24 mouse cellular contexts compared by ENCODE assay signal in genomic region chr10:111272905-111273304, GRCm38 (mm10). TPM values are rescaled to one million over a fixed set of nuclear protein-coding genes. Genes with fewer than 3 reads are reported as not detected.
DNase-seq lines count a peak whose midpoint lies in the region; ATAC-seq and TF ChIP-seq lines count a peak whose summit lies in the region.
"Had no signal": no experiment of that assay in that cellular context is flagged by ENCODE, and none has a peak within 500 bp of the region (broad histone marks: within the 10 kb centered on the region; RNA-seq: fewer than 3 reads in every experiment).

No protein-coding gene starts in this region.

- TF ChIP-seq CTCF in gastrocnemius, adult 2 months (IDR thresholded peaks at IDR 0.05) = no peak

- peak overlapping the region; percentile 46; the same call in 1 of the 2 replicates for H3K27ac ChIP-seq in gastrocnemius, adult 2 months
- 0 out of 2 replicates have a peak overlapping the region, but pooled peaks have one; percentile 39 for H3K27ac ChIP-seq in kidney, embryonic 15.5 days
- no peak overlapping the region; the same call in 1 of the 2 replicates for H3K27ac ChIP-seq in kidney, embryonic 14.5 days (ENCODE audit: low read depth, low read length)
- peak overlapping the region; percentile 16 to 75; a peak in 3 of 4 replicates for H3K27ac ChIP-seq in heart, embryonic 14.5 days (replicated peaks in 1 of 2; ENCODE audit: control insufficient read depth in 1 of 2, insufficient read depth in 1 of 2, low read depth in 2 of 2, low read length in 2 of 2)
- H3K27ac ChIP-seq: embryonic facial prominence, embryonic 15.5 days; hindbrain, embryonic 14.5 days; kidney, postnatal 0 days; layer of hippocampus, adult 2 months; limb, embryonic 15.5 days; liver, embryonic 15.5 days; neural tube, embryonic 13.5 days had no signal

- no peak overlapping the region for H3K4me3 ChIP-seq in gastrocnemius, adult 2 months
- no peak overlapping the region for H3K4me3 ChIP-seq in kidney, embryonic 15.5 days (replicated peaks)
- H3K4me3 ChIP-seq in kidney, embryonic 14.5 days (ENCODE audit: low read length) = no peak overlapping the region
- no peak overlapping the region for H3K4me3 ChIP-seq in heart, embryonic 14.5 days (ENCODE audit: control insufficient read depth in 1 of 2, insufficient read depth in 1 of 2, low read depth in 1 of 2, low read length in 2 of 2)
- H3K4me3 ChIP-seq: embryonic facial prominence, embryonic 15.5 days; layer of hippocampus, adult 2 months; limb, embryonic 15.5 days; liver, embryonic 15.5 days; megakaryocyte, embryonic 14.5 days; neural tube, embryonic 13.5 days had no signal

- peaks cover 8% of the 10 kb centered on the region; the same call in 1 of the 2 replicates for H3K4me1 ChIP-seq in kidney, embryonic 15.5 days
- 0 out of 2 replicates have a peak, but pooled peaks cover 4% of the 10 kb centered on the region for H3K4me1 ChIP-seq in kidney, embryonic 14.5 days (ENCODE audit: control insufficient read depth, insufficient read depth, low read length)
- H3K4me1 ChIP-seq in heart, embryonic 14.5 days (ENCODE audit: control insufficient read depth in 2 of 2, insufficient read depth in 2 of 2, low read length in 2 of 2) = peaks cover 9 to 23% of the 10 kb centered on the region in 2 experiments
- H3K4me1 ChIP-seq: embryonic facial prominence, embryonic 15.5 days; limb, embryonic 15.5 days; liver, embryonic 15.5 days had no signal

- no peak for ATAC-seq in kidney, embryonic 15.5 days (replicated peaks; ENCODE audit: low FRiP score)
- no peak for ATAC-seq in kidney, embryonic 14.5 days (ENCODE audit: low FRiP score, low TSS enrichment)
- 0 out of 2 replicates have a peak, but pooled peaks have one; percentile 29 for ATAC-seq in heart, embryonic 14.5 days (ENCODE audit: insufficient number of reproducible peaks, insufficient read depth, low FRiP score, low read depth)
- ATAC-seq: activated CD4-positive, CD25-positive, alpha-beta regulatory T cell, adult 4 months; CD4-positive, CD25-positive, alpha-beta regulatory T cell, adult 4 months; forebrain, embryonic 16.5 days had no signal

- no peak for DNase-seq in gastrocnemius, adult 2 months
- no peak for DNase-seq in gastrocnemius, postnatal 10 days
- DNase-seq in lung, postnatal 14 days = peak; percentile 16
- DNase-seq in layer of hippocampus, adult 9-11 months = no peak
- DNase-seq in cerebellum, adult 8-10 months = no peak
- DNase-seq: adrenal gland, postnatal 10 days; cerebellum, adult 11 months; cerebellum, postnatal 36 days; midbrain, embryonic 14.5 days; thymus, adult 18-20 months had no signal

- no peaks in the 10 kb centered on the region for H3K27me3 ChIP-seq in kidney, embryonic 15.5 days
- no peaks in the 10 kb centered on the region for H3K27me3 ChIP-seq in kidney, embryonic 14.5 days (ENCODE audit: control insufficient read depth, insufficient read depth, low read length)
- H3K27me3 ChIP-seq in heart, embryonic 14.5 days (ENCODE audit: control insufficient read depth, insufficient read depth, low read length) = no peaks in the 10 kb centered on the region
- H3K27me3 ChIP-seq: embryonic facial prominence, embryonic 15.5 days; limb, embryonic 15.5 days; liver, embryonic 15.5 days; megakaryocyte, embryonic 14.5 days; neural tube, embryonic 13.5 days had no signal

- 80% methylated on average over 11 of the region's 11 CpGs for WGBS in kidney, embryonic 15.5 days
- 80% methylated on average over 11 of the region's 11 CpGs for WGBS in kidney, embryonic 14.5 days
- 46% methylated on average over 11 of the region's 11 CpGs for WGBS in heart, embryonic 14.5 days

- intact Hi-C loops in gastrocnemius, adult 2 months (cut with DNase I) = no loop called here

- no peak overlapping the region for H3K9ac ChIP-seq in kidney, embryonic 15.5 days
- no peak overlapping the region for H3K9ac ChIP-seq in kidney, embryonic 14.5 days (ENCODE audit: low read depth, low read length)
- no peak overlapping the region for H3K9ac ChIP-seq in heart, embryonic 14.5 days (ENCODE audit: low read length)
- H3K9ac ChIP-seq: embryonic facial prominence, embryonic 15.5 days; hindbrain, embryonic 14.5 days; limb, embryonic 15.5 days; liver, embryonic 15.5 days; neural tube, embryonic 13.5 days had no signal

- H3K9me3 ChIP-seq in kidney, embryonic 15.5 days (replicated peaks) = no peaks in the 10 kb centered on the region
- no peaks in the 10 kb centered on the region for H3K9me3 ChIP-seq in kidney, embryonic 14.5 days (ENCODE audit: control insufficient read depth, low read length)
- H3K9me3 ChIP-seq in heart, embryonic 14.5 days (ENCODE audit: control insufficient read depth, low read length) = no peaks in the 10 kb centered on the region
- H3K9me3 ChIP-seq: embryonic facial prominence, embryonic 15.5 days; limb, embryonic 15.5 days; liver, embryonic 15.5 days; megakaryocyte, embryonic 14.5 days; neural tube, embryonic 13.5 days had no signal

- no peak overlapping the region for H3K4me2 ChIP-seq in kidney, embryonic 15.5 days
- H3K4me2 ChIP-seq in kidney, embryonic 14.5 days (replicated peaks; ENCODE audit: low read depth, low read length) = no peak overlapping the region
- H3K4me2 ChIP-seq in heart, embryonic 14.5 days (ENCODE audit: low read length) = 0 out of 2 replicates have a peak overlapping the region, but pooled peaks have one; percentile 7
- H3K4me2 ChIP-seq: embryonic facial prominence, embryonic 15.5 days; hindbrain, embryonic 14.5 days; limb, embryonic 15.5 days; liver, embryonic 15.5 days; neural tube, embryonic 13.5 days had no signal

- peaks cover 39% of the 10 kb centered on the region for H3K36me3 ChIP-seq in kidney, embryonic 15.5 days
- H3K36me3 ChIP-seq in kidney, embryonic 14.5 days (ENCODE audit: control insufficient read depth, insufficient read depth, low read length) = peaks cover 8% of the 10 kb centered on the region; the same call in 1 of the 2 replicates
- peaks cover 86% of the 10 kb centered on the region for H3K36me3 ChIP-seq in heart, embryonic 14.5 days (ENCODE audit: control insufficient read depth, insufficient read depth, low read length)

RNA-seq across cellular contexts. Expression of gene Bbs10, which starts 25.6 kb away (rescaled TPM):
- total RNA-seq in gastrocnemius, adult 2 months (2021) = 1 to 10 TPM; 1.1 to 2.4 TPM
- 1 to 10 TPM; 2.2 to 2.7 TPM for total RNA-seq in gastrocnemius, postnatal 10 days (2021)
- polyA plus RNA-seq in kidney, embryonic 15.5 days (2015; fragmentation: Nextera tagmentation; extraction: Ambion mirVana) = 6.3 and 6.9 TPM in 2 replicates
- 5.1 and 6.7 TPM in 2 replicates for polyA plus RNA-seq in kidney, embryonic 14.5 days (2014; fragmentation: Nextera tagmentation; extraction: Ambion mirVana)
- 4.6 and 5.0 TPM in 2 replicates for polyA plus RNA-seq in heart, embryonic 14.5 days (2014; fragmentation: Nextera tagmentation; extraction: Ambion mirVana)
